Mouse (Mus musculus) left cerebral cortex, adult 8-10 months (tissue): Measurements from ENCODE around the gene Kbtbd3. TPM values are rescaled to one million over a fixed set of nuclear protein-coding genes. Genes with fewer than 3 reads are reported as not detected.
A peak's percentile ranks its signal among the peaks of the same experiment; 100 is the strongest.

Experiments used
- DNase-seq, 2 experiments: peaks; one replicate each; pipeline ENCODE4 v3.0.0; 2022; ENCODE audit warnings: low spot score in 2 of 2
- total RNA-seq, 4 experiments: library from RNA; stranded (reverse); gene quantifications; 2 replicates each; pipeline ENCODE4 v1.2.4; 2022

Gene Kbtbd3
- 10 to 100 TPM in 3 of 4 experiments, 1 to 10 TPM in 1; 9.8 to 13.4 (median 11.3) TPM for total RNA-seq

DNA sequence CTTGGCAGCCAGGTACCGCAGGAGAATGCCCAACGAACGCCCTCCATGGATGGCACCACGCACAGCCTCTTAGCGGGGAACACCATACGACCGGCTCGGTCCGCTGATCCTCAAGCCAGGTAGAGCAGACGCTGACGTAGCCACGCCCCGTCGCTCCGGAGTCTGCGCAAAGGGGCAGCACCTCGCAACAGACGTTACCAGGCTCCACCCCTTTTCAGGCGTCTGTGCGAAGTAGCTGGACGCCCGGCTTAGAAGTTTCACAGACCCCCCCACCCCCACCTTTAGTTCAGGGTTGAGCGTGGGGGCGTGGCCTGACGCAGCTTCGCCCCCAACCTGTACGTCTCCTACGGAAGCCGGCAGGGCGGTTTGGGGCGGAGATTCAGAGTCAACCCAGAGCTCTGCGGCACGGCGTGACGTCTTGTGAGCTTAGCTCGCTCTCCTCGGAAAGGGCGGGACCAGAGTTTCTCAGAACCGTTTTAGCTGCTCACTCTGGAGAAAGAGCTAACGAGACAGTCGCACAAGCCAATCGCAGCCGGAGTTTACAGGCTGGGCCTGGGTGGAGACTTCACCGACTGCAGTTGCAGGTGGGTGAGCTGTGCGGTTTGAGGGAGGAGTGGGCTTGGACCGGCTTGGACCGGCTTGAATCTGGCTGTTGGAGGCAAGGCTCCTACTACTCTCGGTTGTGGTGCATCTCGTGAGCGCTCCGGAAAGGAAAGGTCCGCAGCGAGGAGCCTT is at the start of gene Kbtbd3, which contains the start of gene Aasdhppt:
Gene Kbtbd3, plus strand, starts transcription at position 483 of the 735 bp plus-strand sequence.
Gene Aasdhppt, minus strand, starts transcription at position 121 of the 735 bp plus-strand sequence.
- peak; percentile 97 to 100 for DNase-seq

DNA sequence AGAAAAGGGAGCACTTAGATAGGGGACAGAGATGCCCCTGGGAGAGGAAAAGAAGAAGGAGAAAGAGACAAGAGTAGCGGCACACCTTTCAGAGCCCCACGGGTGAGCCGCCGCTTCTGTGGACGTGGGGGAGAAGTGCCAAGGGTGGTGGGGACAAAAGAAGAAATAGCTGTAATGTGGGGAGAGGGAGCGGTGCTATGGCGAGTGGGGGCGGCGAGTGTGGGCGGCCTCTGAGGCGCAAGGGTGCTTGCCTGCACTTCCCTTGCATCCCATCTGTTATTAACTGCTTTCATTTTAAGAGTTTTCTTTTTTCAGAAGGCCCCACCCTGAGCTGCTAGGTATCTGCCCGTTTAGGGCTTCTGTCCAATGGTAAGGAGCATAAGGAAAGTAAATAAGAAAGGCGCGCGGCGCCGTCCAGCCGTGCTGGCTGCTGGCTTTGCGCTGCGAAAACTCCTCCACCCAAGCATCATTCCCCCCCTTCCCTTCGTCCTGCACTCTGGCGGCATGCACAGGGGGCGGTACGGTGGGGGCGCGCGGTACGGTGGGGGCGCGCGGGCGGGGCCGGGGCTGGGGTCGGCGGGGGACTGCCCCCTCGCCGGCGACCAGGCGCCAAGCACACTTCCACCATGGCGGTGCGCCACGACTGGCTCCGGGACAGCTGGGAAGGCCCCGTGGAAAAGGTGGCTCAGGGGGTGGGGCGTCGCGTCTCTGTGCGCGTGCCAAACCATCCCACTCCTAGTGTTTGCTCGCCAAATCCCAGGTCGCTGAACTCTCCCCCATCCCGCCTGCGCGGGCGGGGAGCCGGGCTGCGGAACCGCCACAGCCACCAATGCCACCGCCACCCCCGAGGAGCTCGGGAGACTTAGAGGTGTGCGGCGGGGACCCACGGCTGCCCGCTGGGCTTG is 49.5 kb upstream of the Kbtbd3 start:
- no peak for DNase-seq

DNA sequence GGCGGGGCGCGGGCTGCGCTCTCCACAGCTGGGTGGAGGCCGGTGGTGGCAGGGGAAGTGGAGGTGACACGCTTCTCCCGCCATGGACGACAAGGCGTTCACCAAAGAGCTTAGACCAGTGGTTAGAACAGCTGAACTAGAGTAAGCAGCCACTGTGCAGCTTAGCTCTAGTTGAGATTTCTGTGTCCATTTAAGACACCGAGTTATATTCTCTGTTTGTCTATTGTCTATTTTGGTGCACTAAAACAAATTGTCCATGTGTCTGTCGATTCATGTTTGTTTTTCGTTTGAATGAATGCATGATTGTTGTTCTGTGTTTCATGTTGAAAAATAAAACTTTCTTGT is 48.9 kb upstream of the Kbtbd3 start:
- DNase-seq = no peak

DNA sequence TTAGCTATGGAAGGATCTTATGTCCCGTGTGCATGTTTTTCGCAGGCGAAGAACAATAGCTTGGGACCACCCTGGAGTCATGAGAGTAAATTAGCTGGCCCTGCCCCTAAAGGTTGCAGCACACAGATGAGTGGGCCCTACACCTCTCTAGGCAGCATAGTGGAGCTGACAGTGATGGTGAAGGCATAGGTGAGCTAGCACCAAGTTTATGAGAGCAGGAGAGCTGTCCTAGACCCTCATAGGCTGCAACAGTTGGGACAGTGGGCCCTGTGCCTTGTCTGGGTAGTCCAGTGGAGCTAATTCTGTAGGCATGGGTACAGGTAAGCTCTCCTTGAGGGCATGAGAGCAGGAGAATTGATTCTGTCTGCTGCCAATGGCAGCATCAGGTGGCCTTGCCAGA is 42.8 kb upstream of the Kbtbd3 start:
- no peak for DNase-seq

DNA sequence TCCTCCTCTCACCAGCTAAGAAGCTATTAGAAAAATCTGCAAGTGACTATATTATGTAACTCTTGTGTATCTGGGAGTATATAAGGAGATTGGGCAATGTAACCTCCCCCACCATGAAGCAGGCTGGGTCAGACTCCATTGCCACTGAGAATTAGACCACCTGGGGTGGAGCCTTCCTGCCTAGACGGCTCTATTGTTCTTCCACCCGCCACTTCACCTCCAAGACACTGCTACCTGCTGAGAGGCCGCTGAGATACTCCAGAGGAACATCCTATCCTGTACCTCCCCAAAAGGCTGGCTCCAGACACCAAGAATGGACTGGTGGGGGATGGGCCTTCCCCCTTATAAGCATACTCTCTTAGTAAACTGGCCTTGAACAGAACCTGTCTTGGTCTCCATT is 25.8 kb upstream of the Kbtbd3 start:
- DNase-seq = no peak

DNA sequence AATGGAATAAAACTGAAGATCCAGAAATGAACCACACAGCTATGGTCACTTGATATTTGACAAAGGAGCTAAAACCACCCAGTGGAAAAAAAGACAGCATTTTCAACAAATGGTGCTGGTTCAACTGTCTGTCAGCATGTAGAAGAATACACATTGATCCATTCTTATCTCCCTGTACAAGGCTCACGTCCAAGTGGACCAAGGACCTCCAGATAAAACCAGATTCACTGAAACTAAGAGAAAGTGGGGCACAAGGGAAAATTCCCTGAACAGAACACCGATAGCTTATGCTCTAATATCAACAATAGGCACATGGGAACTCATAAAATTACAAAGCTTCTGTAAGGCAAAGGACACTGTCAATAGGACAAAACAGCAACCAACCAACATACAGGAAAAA is 9.2 kb upstream of the Kbtbd3 start:
- no peak for DNase-seq

DNA sequence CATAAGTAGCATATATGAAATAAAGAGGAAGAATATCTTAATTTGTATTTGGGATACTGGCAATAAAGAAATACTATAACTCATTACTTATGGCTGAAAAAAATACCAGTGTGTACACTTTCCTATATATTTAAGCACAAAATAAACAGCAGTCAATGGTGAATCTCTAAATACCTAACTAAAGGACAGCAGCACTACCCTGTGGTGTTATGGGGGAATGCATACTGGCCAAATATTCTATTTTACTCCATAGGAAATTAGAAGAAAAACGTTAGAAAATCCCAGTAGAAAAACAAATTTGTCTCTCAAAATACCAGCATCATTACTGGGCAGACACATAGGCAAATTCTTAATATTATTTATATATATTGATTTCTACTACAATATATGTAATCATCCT is 4.8 kb upstream of the Kbtbd3 start:
- no peak for DNase-seq

DNA sequence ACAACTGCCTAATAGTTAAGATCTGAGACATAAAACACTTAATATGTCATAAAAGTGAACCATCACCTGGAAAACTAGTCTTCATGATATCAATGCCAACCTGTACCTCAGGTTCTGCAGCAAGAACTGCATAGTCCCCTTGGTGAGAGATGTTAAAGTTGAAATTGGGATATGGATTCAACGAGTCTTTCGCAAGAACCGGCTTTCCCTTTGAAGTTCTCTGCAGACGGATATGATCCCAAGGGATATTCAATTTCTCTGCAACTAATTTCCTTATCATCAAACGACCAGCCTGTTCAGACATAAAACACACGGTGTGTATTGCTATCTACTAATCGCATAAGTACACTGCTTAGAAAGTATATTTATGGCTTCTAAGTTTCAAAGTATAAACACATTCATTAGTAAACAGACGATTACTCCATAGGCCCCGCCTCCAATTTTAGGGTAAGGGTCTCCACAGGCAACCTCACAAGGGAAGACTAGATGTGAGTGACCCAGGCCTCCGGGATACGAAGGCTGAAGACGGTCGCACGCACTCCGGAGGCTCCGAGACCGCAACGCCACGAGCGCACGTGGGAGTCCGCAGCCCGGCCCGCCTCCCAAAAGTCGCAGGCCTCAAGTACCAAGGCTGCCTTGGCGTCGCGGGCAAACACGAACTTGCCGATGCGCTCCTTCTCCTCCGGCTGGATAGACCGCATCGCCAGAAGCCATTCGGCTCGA is 844 bp upstream of the Kbtbd3 start:
- no peak for DNase-seq

DNA sequence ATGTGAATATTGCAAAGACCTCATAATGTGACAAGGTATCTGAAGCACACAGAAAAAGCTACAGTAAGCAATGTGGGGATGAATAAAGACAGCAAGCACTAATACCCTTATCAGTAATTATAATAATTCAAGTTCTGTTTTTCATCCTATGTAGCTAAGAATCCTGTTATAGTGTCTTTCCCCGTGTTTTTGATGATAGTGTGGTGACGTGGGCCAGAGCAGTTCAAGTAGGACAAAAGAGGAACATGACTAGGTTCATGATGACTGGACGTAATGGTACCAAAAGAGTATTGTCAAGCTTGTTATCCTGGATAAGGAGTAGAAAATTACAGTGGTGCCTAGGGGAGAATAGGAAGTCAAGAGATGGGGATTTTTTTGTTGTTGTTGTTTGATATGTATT is 1.1 kb downstream of the Kbtbd3 start:
- no peak for DNase-seq

DNA sequence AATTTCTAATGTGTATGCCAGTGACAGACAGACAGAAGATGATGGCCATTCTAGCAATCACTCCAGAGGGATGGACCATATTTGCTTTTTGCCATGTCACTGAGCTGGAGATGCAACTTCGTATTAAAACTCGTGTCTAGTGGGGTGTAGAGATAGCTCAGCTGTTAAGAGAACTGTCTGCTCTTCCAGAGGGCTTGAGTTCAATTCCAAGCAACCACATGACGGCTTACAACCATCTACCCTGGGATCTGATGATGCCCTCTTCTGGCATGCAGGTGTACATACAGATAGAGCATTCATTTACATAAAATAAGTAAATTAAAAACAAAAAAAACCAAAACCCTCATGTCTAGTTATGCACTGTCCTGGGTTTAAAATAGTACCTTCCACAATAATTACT is 1.5 kb downstream of the Kbtbd3 start:
- no peak for DNase-seq

DNA sequence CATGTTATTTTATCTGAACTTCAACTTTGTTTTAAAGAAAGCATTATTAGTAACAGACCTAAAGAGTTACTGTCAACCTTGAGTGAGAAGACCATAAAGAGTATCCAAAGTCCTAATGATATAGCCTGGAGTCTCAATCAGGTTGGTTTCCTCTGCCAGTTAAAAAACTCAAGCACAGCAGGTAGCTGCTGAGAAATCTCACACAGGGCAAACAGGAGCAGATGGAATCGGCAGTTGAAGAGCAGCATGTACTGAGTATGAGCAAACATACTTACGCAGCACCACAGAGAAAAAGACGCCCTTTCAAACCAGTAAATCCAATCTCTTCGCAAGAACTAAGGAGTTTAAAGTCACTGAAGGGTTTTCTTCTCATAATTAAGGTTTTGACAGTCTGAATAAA is 4.3 kb downstream of the Kbtbd3 start:
- DNase-seq = no peak

DNA sequence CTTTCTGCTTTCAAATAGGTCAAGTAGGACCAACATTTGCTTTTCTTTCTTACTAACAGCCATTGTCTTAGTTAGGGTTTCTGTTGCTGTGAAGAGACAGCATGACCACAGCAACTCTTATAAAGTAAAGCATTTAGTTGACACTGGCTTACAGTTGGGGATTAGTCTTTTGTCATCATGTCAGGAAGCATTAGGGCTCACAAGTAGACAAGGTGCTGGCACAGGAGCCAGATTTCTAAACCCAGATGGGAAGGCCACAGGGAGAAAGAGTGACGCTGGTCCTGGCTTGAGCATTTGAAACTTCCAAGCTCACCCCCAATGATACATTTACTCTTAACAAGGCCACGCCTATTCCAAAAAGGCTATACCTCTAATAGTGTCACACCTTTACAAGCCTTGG is 6.1 kb downstream of the Kbtbd3 start:
- no peak for DNase-seq

DNA sequence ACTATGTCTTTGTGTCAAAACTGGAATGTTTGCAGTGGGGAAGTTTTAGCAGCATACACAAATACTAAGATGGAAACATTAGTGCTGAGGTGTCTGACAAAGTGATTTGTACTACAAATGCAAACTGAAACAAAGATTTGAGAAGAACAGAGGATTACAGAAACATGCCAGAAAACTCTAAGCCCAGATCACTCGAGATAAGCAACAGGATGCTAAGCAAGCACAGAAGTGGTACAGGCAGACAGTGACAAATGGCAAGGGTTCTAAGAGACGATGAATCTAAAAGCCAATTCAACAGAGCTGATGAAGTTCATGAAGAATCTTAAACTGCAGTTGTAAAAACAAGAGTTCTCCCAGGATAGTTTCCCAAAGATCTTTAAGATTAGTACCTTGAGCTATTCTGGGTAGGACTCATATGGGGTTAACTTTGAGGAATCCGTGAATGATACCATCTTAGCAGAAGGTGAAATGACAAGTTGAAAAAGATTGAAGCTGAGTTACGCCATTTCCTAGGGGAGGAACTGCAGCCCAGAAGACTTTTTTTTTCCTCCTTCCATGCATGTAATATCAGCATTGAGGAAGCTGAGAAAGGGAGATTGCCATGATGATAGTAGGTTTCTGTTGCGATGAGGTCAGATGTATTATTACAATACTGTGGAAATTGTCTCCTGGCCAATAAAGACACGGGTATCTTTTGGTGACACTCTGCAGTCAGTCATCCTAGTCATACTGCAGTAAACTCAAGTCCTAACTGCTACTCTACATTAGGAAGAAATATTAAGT is 9.5 kb downstream of the Kbtbd3 start:
- DNase-seq = no peak

DNA sequence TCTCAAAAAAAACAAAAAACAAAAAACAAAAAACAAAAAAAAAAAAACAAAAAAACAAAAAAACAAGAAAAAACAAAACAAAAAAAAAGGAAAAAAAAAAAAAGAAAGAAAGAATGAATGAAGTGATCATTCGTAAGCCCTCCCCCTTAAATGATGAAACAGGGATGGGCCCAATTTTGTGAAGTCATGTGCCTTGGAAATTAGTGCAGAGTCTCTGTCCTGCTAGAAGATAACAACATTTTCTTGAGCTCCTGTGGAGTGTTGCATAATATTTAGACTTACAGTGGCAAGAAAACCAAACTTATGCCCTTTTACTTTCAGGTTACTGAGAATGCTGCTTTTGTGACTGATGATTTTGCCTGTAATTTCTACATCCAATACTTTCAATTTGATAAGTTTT is 43.5 kb downstream of the Kbtbd3 start:
- no peak for DNase-seq

DNA sequence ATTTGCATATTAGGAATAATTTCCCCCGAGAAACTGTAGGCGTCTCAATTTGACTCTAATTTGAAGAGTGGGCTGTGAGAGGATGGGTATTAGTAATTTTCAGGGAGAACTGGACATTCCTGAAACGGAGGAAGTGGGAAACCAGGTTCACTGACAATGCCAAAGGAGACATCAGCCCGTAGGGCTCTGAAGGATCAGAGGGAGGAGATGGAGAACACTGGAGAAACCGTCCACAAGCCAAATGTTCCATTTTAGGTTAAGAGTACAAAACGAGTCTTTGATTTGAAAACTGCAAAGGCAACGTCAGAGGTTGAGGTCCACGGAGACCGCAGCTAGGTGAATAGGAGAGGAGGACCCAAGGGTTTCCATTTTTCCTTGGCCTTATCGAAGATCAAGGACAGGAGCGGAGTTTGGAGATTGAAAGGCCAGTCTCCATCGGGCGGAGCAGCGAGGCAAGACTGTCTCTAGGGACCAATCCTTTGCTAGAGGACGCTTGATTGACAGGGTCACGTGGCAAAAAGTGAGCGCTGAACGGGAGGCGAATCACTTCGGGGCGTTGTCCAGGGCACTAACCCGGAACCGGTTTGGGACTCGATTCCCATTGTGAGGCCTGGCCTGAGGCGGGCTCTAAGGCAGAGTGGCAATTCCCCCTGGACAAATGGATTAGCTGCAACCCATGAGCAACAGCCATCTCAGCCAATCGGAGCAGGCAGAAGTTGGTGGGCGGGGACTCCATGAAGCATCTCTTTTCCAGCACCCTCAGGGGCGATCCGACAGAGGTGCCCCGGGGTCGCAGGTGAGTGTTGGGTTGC is 66.4 kb downstream of the Kbtbd3 start, which contains the start of gene Msantd4:
Gene Msantd4, plus strand, starts transcription at position 735 of the 812 bp plus-strand sequence.
- peak; percentile 94 to 100 for DNase-seq

DNA sequence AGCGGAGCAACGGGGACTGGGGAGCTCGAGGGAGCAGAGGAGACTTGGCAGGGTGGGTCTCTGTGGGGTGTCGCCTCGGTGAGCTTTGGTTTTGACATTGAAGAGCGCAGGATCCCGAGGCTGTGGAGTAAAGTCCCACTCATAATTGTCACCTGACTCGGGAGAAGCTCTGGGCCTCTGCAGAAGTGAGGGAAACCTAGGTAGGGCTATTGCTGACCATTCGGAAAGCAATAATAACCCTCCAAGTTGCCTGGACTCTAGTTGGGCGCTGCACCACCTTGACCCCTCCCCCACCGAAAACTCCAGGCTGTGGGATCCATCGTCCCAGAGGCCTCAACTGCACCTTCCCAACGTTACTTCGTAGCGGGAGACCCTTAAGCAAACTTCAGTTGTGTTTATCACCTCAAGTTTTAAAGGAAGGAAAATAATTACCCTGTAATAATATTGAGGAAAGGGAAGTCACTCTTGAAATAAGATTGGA is 67.0 kb downstream of the Kbtbd3 start:
- DNase-seq = no peak
